In genomic region chr12:112151244-112151979, GRCm38 (mm10) we compare ENCODE assay signal across 8 mouse cellular contexts. TPM values are rescaled to one million over a fixed set of nuclear protein-coding genes. Genes with fewer than 3 reads are reported as not detected.
DNase-seq lines count a peak whose midpoint lies in the region; ATAC-seq and TF ChIP-seq lines count a peak whose summit lies in the region.

No protein-coding gene starts in this region.

- H3K27me3 ChIP-seq in hindbrain, postnatal 0 days (ENCODE audit: insufficient read depth, low read length) = no peaks in the 10 kb centered on the region
- H3K27me3 ChIP-seq in hindbrain, embryonic 12.5 days = peaks cover 57% of the 10 kb centered on the region
- H3K27me3 ChIP-seq in heart, embryonic 10.5 days (ENCODE audit: insufficient read depth, poor library complexity, severe bottlenecking) = peaks cover 39% of the 10 kb centered on the region; the same call in 1 of the 2 replicates
- no peaks in the 10 kb centered on the region for H3K27me3 ChIP-seq in limb, embryonic 11.5 days (ENCODE audit: control insufficient read depth, insufficient read depth, low read length)
- H3K27me3 ChIP-seq in midbrain, postnatal 0 days (ENCODE audit: insufficient read depth, low read length) = no peaks in the 10 kb centered on the region

- H3K4me2 ChIP-seq in hindbrain, postnatal 0 days (ENCODE audit: low read depth, low read length) = no peak overlapping the region
- H3K4me2 ChIP-seq in hindbrain, embryonic 12.5 days (replicated peaks) = no peak overlapping the region
- 0 out of 2 replicates have a peak overlapping the region, but pooled peaks have one; percentile 24 for H3K4me2 ChIP-seq in limb, embryonic 11.5 days (ENCODE audit: low read depth, severe bottlenecking)
- no peak overlapping the region for H3K4me2 ChIP-seq in midbrain, postnatal 0 days (ENCODE audit: low read depth, low read length, poor library complexity, severe bottlenecking)

- no peaks in the 10 kb centered on the region for H3K36me3 ChIP-seq in hindbrain, postnatal 0 days (ENCODE audit: insufficient read depth, low read length)
- H3K36me3 ChIP-seq in hindbrain, embryonic 12.5 days = no peaks in the 10 kb centered on the region
- H3K36me3 ChIP-seq in heart, embryonic 10.5 days = no peaks in the 10 kb centered on the region
- H3K36me3 ChIP-seq in limb, embryonic 11.5 days (ENCODE audit: control insufficient read depth, insufficient read depth, low read length) = no peaks in the 10 kb centered on the region
- H3K36me3 ChIP-seq in midbrain, postnatal 0 days (ENCODE audit: insufficient read depth, low read length) = no peaks in the 10 kb centered on the region

- H3K4me3 ChIP-seq in hindbrain, postnatal 0 days (ENCODE audit: low read length) = no peak overlapping the region
- H3K4me3 ChIP-seq in hindbrain, embryonic 12.5 days = no peak overlapping the region
- no peak overlapping the region for H3K4me3 ChIP-seq in heart, embryonic 10.5 days
- no peak overlapping the region for H3K4me3 ChIP-seq in limb, embryonic 11.5 days (ENCODE audit: low read depth, low read length)
- no peak overlapping the region for H3K4me3 ChIP-seq in midbrain, postnatal 0 days (ENCODE audit: low read depth, low read length)

- WGBS in hindbrain, postnatal 0 days = 42% methylated on average over 12 of the region's 12 CpGs
- 31% methylated on average over 12 of the region's 12 CpGs for WGBS in hindbrain, embryonic 12.5 days
- 46% methylated on average over 12 of the region's 12 CpGs for WGBS in heart, embryonic 10.5 days
- WGBS in limb, embryonic 11.5 days = 23% methylated on average over 12 of the region's 12 CpGs
- 45% methylated on average over 12 of the region's 12 CpGs for WGBS in midbrain, postnatal 0 days

- TF ChIP-seq CTCF in hindbrain, postnatal 0 days (IDR thresholded peaks at IDR 0.05; ENCODE audit: low read depth) = no peak
- no peak for TF ChIP-seq CTCF in midbrain, postnatal 0 days (IDR thresholded peaks at IDR 0.05)

- H3K4me1 ChIP-seq in hindbrain, postnatal 0 days (ENCODE audit: insufficient read depth, low read length) = peaks cover 14% of the 10 kb centered on the region
- peaks cover 77% of the 10 kb centered on the region for H3K4me1 ChIP-seq in hindbrain, embryonic 12.5 days
- peaks cover 83% of the 10 kb centered on the region for H3K4me1 ChIP-seq in heart, embryonic 10.5 days
- H3K4me1 ChIP-seq in limb, embryonic 11.5 days (ENCODE audit: control insufficient read depth, insufficient read depth, low read length) = peaks cover 72% of the 10 kb centered on the region
- H3K4me1 ChIP-seq in midbrain, postnatal 0 days (ENCODE audit: insufficient read depth, low read length) = peaks cover 4% of the 10 kb centered on the region; the same call in 1 of the 2 replicates

- no peak for ATAC-seq in hindbrain, postnatal 0 days
- no peak for ATAC-seq in hindbrain, embryonic 12.5 days (ENCODE audit: low FRiP score)
- no peak for ATAC-seq in limb, embryonic 11.5 days (ENCODE audit: insufficient number of reproducible peaks, low FRiP score, low TSS enrichment, low read depth)
- ATAC-seq in midbrain, postnatal 0 days (ENCODE audit: low FRiP score) = no peak
- no peak for ATAC-seq in inflammation-experienced regulatory T-cells, adult 6 months

- no peaks in the 10 kb centered on the region for H3K9me3 ChIP-seq in hindbrain, postnatal 0 days (ENCODE audit: low read length)
- no peaks in the 10 kb centered on the region for H3K9me3 ChIP-seq in hindbrain, embryonic 12.5 days (replicated peaks)
- H3K9me3 ChIP-seq in heart, embryonic 10.5 days = no peaks in the 10 kb centered on the region
- H3K9me3 ChIP-seq in limb, embryonic 11.5 days (ENCODE audit: control insufficient read depth, low read length) = no peaks in the 10 kb centered on the region
- no peaks in the 10 kb centered on the region for H3K9me3 ChIP-seq in midbrain, postnatal 0 days (ENCODE audit: low read length)

- no peak for DNase-seq in hindbrain, postnatal 0 days (ENCODE audit: low spot score)
- DNase-seq in heart, embryonic 10.5 days (ENCODE audit: low spot score) = no peak
- DNase-seq in limb, embryonic 11.5 days (ENCODE audit: low spot score) = peak; percentile 49
- no peak for DNase-seq in midbrain, postnatal 0 days (ENCODE audit: low spot score)
- no peak for DNase-seq in cerebellum, postnatal 14 days
- DNase-seq in adipocyte (ENCODE audit: low spot score) = no peak

- no peak overlapping the region for H3K9ac ChIP-seq in hindbrain, postnatal 0 days (replicated peaks; ENCODE audit: low read length)
- no peak overlapping the region for H3K9ac ChIP-seq in hindbrain, embryonic 12.5 days
- peak overlapping the region; percentile 28; the same call in 1 of the 2 replicates for H3K9ac ChIP-seq in limb, embryonic 11.5 days (ENCODE audit: low read length)
- no peak overlapping the region for H3K9ac ChIP-seq in midbrain, postnatal 0 days (replicated peaks; ENCODE audit: low read length, poor library complexity, severe bottlenecking)

- H3K27ac ChIP-seq in hindbrain, postnatal 0 days = peak overlapping the region; percentile 4; the same call in 1 of the 2 replicates
- H3K27ac ChIP-seq in hindbrain, embryonic 12.5 days = no peak overlapping the region
- H3K27ac ChIP-seq in heart, embryonic 10.5 days = peak overlapping the region; percentile 62
- peak overlapping the region; percentile 81 for H3K27ac ChIP-seq in limb, embryonic 11.5 days (replicated peaks; ENCODE audit: low read depth, low read length)
- H3K27ac ChIP-seq in midbrain, postnatal 0 days (ENCODE audit: low read depth, low read length) = peak overlapping the region; percentile 18; the same call in 1 of the 2 replicates

RNA-seq across cellular contexts. Expression of gene Kif26a, which starts 5.4 kb away (rescaled TPM):
- total RNA-seq in hindbrain, postnatal 0 days (2014; rRNA removed) = 25.1 and 26.3 TPM in 2 replicates
- polyA plus RNA-seq in hindbrain, postnatal 0 days (2015; fragmentation: Nextera tagmentation; extraction: Ambion mirVana) = 1.8 and 1.9 TPM in 2 replicates
- 5.0 and 5.1 TPM in 2 replicates for polyA plus RNA-seq in hindbrain, embryonic 12.5 days (2016; fragmentation: Nextera tagmentation; extraction: Ambion mirVana)
- polyA plus RNA-seq in heart, embryonic 10.5 days (2016; fragmentation: Nextera tagmentation; extraction: Ambion mirVana) = 1.0 and 2.1 TPM in 2 replicates
- polyA plus RNA-seq in limb, embryonic 11.5 days (2014; fragmentation: Nextera tagmentation; extraction: Ambion mirVana) = 2.8 and 3.5 TPM in 2 replicates
- total RNA-seq in midbrain, postnatal 0 days (2014; rRNA removed) = 24.1 and 26.5 TPM in 2 replicates
- polyA plus RNA-seq in midbrain, postnatal 0 days (2015; fragmentation: Nextera tagmentation; extraction: Ambion mirVana) = 1.9 and 2.4 TPM in 2 replicates
- polyA plus RNA-seq in inflammation-experienced regulatory T-cells, adult 6 months (2017; shearing (Covaris generic)) = not detected

RNA-seq across cellular contexts. Expression of gene Aspg, which starts 44.9 kb away (rescaled TPM):
- total RNA-seq in hindbrain, postnatal 0 days (2014; rRNA removed) = 1.8 and 7.8 TPM in 2 replicates
- polyA plus RNA-seq in hindbrain, postnatal 0 days (2015; fragmentation: Nextera tagmentation; extraction: Ambion mirVana) = 1.8 and 2.2 TPM in 2 replicates
- 0.66 and 1.2 TPM in 2 replicates for polyA plus RNA-seq in hindbrain, embryonic 12.5 days (2016; fragmentation: Nextera tagmentation; extraction: Ambion mirVana)
- polyA plus RNA-seq in heart, embryonic 10.5 days (2016; fragmentation: Nextera tagmentation; extraction: Ambion mirVana) = 1.5 and 1.7 TPM in 2 replicates
- polyA plus RNA-seq in limb, embryonic 11.5 days (2014; fragmentation: Nextera tagmentation; extraction: Ambion mirVana) = 1.6 and 2.0 TPM in 2 replicates
- total RNA-seq in midbrain, postnatal 0 days (2014; rRNA removed) = 3.6 and 5.2 TPM in 2 replicates
- polyA plus RNA-seq in midbrain, postnatal 0 days (2015; fragmentation: Nextera tagmentation; extraction: Ambion mirVana) = 2.3 and 2.5 TPM in 2 replicates
- not detected for polyA plus RNA-seq in inflammation-experienced regulatory T-cells, adult 6 months (2017; shearing (Covaris generic))
